Mouse (Mus musculus) stomach, embryonic 16.5 days (tissue): ENCODE measurements around the gene Slc3a1. TPM values are rescaled to one million over a fixed set of nuclear protein-coding genes. Genes with fewer than 3 reads are reported as not detected.

ENCODE experiments used
- ATAC-seq: fragments of 200-750 bp; cut with Nextera tagmentation; 2 replicates; pipeline ENCODE4 v1.8.0; 2017; ENCODE audit warnings: moderate number of reproducible peaks, moderate TSS enrichment; ENCODE audit not compliant: insufficient read depth, low FRiP score
- H3K27ac ChIP-seq: fragments of 300-500 bp; sonication (generic); 2 replicates; pipeline ENCODE4 v1.5.1; 2014; ENCODE audit warnings: low read length
- H3K27me3 ChIP-seq: fragments of 300-500 bp; sonication (generic); 2 replicates; pipeline ENCODE4 v1.6.1; 2014; ENCODE audit warnings: low read length, control low read depth, mixed read lengths; ENCODE audit not compliant: control insufficient read depth, insufficient read depth
- H3K36me3 ChIP-seq: fragments of 300-500 bp; sonication (generic); 2 replicates; pipeline ENCODE4 v1.6.1; 2014; ENCODE audit warnings: low read length; ENCODE audit not compliant: control insufficient read depth, insufficient read depth
- H3K4me1 ChIP-seq: fragments of 300-500 bp; sonication (generic); 2 replicates; pipeline ENCODE4 v1.6.1; 2014; ENCODE audit warnings: low read length, control low read depth, mixed read lengths; ENCODE audit not compliant: control insufficient read depth, insufficient read depth
- H3K4me2 ChIP-seq: fragments of 300-500 bp; sonication (generic); 2 replicates; pipeline ENCODE4 v1.6.1; 2014; ENCODE audit warnings: low read depth, low read length, mixed read lengths
- H3K4me3 ChIP-seq: fragments of 300-500 bp; sonication (generic); replicated peaks from 2 replicates; pipeline ENCODE4 v1.5.1; 2014; ENCODE audit warnings: mild to moderate bottlenecking, low read length
- H3K9ac ChIP-seq: fragments of 300-500 bp; sonication (generic); 2 replicates; pipeline ENCODE4 v1.6.1; 2014; ENCODE audit warnings: low read length
- H3K9me3 ChIP-seq: fragments of 300-500 bp; sonication (generic); replicated peaks from 2 replicates; pipeline ENCODE4 v1.6.1; 2016; ENCODE audit warnings: low read length, control low read depth; ENCODE audit not compliant: control insufficient read depth
- WGBS: fragments of 180-500 bp; shearing (Covaris S2); extraction: QIAGEN DNeasy Blood & Tissue Kit; methylation state at CpG from one replicate; pipeline ENCODE4 v1.1.7; 2014; 5-methylcytosine and 5-hydroxymethylcytosine counted together
- polyA plus RNA-seq: library from polyadenylated mRNA; unstranded; fragments of >200 nt; fragmentation: Nextera tagmentation; extraction: Ambion mirVana; gene quantifications from 2 replicates; pipeline ENCODE4 v1.2.1, GENCODE M21; 2015

Slc3a1 gene
- polyA plus RNA-seq, 1 experiment from 2014 or later: 8.7 TPM

DNA sequence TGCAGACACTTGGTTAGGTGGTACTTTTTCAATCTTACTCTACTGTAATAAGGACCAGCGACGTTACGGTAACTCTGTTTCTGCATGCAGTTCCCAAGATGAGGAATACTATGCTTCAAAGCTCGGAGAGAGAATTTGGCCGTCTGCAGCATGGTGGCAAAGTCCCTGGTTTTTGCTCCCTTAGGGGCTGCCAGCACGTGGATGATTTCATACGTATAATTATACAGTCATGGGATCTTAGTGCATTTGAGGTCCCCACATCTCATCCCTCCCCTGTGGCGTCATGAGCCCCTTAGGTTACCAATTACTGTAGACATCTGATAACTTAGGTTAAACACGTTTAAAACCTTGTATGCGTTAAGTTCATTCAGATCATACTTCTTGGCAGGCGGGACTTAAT is 60.2 kb downstream of the Slc3a1 start:
- Histone ChIP-seq H3K9me3 (no peaks in the 10 kb centered on the region), H3K4me3 (no peak overlapping the region), H3K27me3 (no peaks in the 10 kb centered on the region), H3K9ac (no peak overlapping the region), H3K27ac (no peak overlapping the region), H3K4me2 (no peak overlapping the region), H3K4me1 (peaks cover 11% of the 10 kb centered on the region), H3K36me3 (no peaks in the 10 kb centered on the region)
- ATAC-seq: no peak
- 83% methylated on average over 11 of the region's 11 CpGs for WGBS

DNA sequence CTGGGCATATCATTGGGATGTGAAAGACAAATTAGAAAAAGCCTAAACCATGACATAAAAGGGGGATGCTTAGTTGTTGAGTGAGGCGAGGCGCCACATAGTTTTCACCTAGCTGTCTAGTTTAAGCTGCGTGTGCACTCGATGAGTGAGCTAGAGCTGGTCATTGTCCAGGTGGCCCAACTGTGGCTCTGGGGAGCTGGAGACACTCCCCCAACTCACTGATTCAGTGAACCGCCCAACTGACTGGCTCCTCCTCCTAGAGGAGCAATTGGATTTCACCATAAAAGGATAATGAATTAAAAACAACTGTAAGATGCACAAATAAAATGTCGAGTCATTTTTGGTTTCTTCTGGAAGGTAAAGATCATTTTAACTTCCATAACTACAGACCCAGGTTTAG is 60.8 kb downstream of the Slc3a1 start:
- Histone ChIP-seq H3K36me3 (no peaks in the 10 kb centered on the region), H3K9me3 (no peaks in the 10 kb centered on the region), H3K4me3 (peak overlapping the region; percentile 77), H3K9ac (0 out of 2 replicates have a peak overlapping the region, but pooled peaks have one; percentile 23), H3K4me1 (peaks cover 11% of the 10 kb centered on the region), H3K27me3 (no peaks in the 10 kb centered on the region), H3K4me2 (peak overlapping the region; percentile 60), H3K27ac (no peak overlapping the region)
- WGBS: 47% methylated on average over 6 of the region's 6 CpGs
- ATAC-seq: no peak

DNA sequence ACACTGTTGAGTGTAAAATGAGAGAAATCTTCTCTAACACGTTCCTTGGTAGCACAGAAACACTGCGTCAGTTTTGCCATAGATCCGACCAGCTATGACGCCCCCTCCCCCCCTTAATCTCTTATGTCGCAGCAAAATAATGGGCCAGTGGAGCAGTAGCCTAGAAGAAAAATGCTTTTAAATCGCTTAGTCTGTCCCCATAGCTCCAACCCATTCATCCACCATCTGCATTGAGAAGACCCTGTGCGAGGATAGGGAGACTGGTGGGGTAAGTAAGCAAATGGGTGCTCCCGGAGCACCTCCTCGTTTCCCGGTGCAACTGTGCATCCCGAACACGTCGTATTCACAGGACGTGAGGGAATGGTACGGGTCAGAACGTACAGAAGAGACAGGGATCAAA is 61.4 kb downstream of the Slc3a1 start:
- H3K9ac ChIP-seq: peak overlapping the region; percentile 80
- no peaks in the 10 kb centered on the region for H3K9me3 ChIP-seq
- H3K4me1 ChIP-seq: peaks cover 11% of the 10 kb centered on the region
- peak overlapping the region; percentile 60 for H3K4me2 ChIP-seq
- H3K27ac ChIP-seq: peak overlapping the region; percentile 86
- ATAC-seq: no peak
- no peaks in the 10 kb centered on the region for H3K36me3 ChIP-seq
- H3K27me3 ChIP-seq: no peaks in the 10 kb centered on the region
- WGBS: under 1% methylated on average over 16 of the region's 16 CpGs
- H3K4me3 ChIP-seq: peak overlapping the region; percentile 77

DNA sequence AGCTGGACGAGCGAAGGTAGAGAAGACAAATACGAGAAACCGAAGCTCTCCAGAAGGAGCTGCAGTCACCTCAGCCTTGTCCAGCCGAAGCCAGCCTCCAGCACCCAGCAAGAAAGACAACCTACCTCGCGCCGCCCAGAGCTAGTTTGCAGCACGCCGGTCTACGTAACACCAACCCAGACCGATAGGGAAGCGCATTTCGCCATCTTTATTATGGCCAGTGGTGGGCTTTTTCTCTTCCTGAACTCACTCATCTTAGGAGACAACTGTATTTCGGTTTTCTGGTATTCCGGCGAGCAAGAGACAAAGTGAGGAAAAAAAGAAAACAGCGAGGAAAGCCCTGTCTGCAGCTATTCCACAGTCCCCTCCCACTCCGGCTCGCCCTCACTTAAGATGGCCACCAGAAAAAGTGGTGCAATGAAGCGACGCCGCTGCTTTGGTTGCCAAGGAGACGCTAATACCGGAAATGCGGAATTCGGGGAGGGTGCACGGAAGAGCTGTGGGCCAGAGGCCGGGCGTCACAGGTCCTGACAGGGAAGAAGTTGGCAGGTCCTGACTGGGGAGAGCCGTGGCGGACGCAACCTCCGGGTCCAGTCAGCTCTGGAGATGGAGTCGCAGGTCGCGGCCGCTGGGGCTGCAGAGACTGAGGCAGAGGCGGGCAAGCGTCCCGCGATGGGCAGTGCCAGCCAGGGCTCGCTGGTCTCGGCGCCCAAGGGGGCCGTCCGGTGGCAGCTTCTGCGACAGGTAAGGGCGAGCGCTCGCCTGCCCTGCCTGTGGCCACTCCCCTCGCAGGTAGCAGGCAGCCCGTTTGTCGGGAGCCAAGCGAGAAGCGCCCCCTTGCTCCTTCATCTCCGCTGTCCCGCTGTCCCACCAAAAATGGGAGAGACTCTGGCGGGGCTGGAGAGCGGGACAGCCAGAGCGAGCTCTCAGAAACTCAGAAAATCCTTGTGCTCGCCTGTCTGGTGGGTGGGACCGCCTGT is 62.2 kb downstream of the Slc3a1 start, which contains the start of the genes Prepl and Camkmt:
Prepl (minus strand) TSS at position 122 of the 980 bp plus-strand sequence.
Camkmt (plus strand) TSS at position 433 of the 980 bp plus-strand sequence.
- Histone ChIP-seq H3K27ac (peak within 1 kb of the TSS; percentile 86), H3K27me3 (no peaks in the 10 kb centered on the region), H3K4me3 (peak within 1 kb of the TSS; percentile 77), H3K4me2 (peak within 1 kb of the TSS; percentile 68), H3K9ac (peak within 1 kb of the TSS; percentile 87), H3K4me1 (peaks cover 11% of the 10 kb centered on the region), H3K9me3 (no peaks in the 10 kb centered on the region), H3K36me3 (no peaks in the 10 kb centered on the region)
- under 1% methylated on average over 63 of the region's 63 CpGs for WGBS
- ATAC-seq: peak; percentile 99

DNA sequence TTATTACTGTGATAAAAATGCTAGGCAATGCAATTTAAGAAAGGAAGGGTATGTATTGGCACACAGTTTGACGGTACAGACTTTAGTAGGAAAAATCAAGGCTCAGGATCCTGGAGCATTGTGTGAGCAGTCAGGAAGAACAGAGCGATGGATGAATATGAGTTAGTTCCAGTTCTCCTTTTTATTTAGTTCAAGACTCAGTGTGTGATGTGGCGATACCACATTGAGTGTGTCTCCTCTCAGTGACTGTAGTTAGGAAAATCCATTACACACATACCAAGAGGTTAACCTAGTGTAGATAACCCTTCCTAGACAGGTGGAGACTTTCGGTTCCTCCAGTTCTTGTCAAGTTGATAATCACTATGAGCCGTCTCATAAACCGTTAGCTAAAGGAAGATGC is 63.6 kb downstream of the Slc3a1 start:
- Histone ChIP-seq H3K4me2 (peak overlapping the region; percentile 68), H3K27ac (no peak overlapping the region), H3K9ac (no peak overlapping the region), H3K4me3 (no peak overlapping the region; the same call in 1 of the 2 replicates), H3K4me1 (peaks cover 11% of the 10 kb centered on the region), H3K9me3 (no peaks in the 10 kb centered on the region), H3K36me3 (no peaks in the 10 kb centered on the region), H3K27me3 (no peaks in the 10 kb centered on the region)
- WGBS: 87% methylated on average over 6 of the region's 6 CpGs
- no peak for ATAC-seq

DNA sequence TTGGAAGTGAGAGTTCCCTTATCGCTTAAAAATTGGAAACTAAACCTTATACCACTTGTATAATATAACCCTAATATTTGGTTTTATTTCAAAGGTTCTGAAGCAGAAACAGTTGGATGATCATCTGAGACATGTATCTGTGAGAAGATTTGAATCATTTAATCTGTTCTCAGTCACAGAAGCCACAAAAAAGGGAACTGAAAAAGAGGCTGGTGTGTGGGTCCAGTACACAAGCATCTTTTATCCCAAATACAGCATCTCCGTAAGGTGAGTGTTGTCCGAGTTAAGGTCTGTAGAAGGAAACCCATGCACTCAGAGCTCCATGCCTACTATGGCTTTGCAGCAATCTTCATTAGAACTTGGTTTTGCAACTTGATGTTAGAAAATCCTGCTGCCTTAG is 68.2 kb downstream of the Slc3a1 start:
- H3K9me3 ChIP-seq: 0 out of 2 replicates have a peak, but pooled peaks cover 4% of the 10 kb centered on the region
- ATAC-seq: no peak
- WGBS: 87% methylated on average over 3 of the region's 3 CpGs
- no peak overlapping the region for H3K4me2 ChIP-seq
- H3K9ac ChIP-seq: no peak overlapping the region
- H3K27me3 ChIP-seq: no peaks in the 10 kb centered on the region
- H3K4me1 ChIP-seq: peaks cover 3% of the 10 kb centered on the region; the same call in 1 of the 2 replicates
- H3K4me3 ChIP-seq: no peak overlapping the region
- peaks cover 10% of the 10 kb centered on the region for H3K36me3 ChIP-seq
- H3K27ac ChIP-seq: no peak overlapping the region

DNA sequence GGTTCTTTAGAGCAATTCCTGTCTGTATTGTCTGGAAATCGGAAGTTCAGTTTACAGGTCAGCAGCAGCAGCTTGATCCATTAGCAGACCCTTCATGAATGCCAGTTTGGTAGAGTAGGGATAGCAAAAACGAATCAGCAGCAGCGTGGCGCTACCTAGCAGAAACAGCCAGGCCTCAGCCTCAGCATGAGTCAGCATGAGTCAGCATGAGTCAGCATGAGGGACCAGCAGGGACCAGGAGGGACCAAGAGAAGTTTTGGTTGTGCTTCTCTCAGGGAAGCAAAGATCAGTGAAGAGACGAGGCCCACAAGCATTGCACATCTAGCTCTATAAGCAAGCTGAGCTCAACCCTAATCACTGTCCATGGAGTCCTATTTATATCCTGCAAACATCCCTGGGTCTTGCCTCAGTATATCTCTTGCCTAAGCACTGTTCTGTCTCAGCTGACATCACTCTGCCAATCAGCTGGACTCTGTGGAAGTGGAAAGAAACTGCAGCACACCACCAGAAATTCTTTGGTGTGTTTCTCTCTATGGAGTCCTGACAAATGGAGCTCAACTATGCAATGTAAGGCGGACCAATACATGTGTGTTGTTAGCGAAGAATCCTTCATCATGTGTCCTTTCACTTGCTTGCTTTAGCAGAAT is 70.6 kb downstream of the Slc3a1 start:
- Histone ChIP-seq H3K4me2 (no peak overlapping the region), H3K27ac (no peak overlapping the region), H3K27me3 (no peaks in the 10 kb centered on the region), H3K9ac (no peak overlapping the region), H3K9me3 (0 out of 2 replicates have a peak, but pooled peaks cover 4% of the 10 kb centered on the region), H3K36me3 (peaks cover 10% of the 10 kb centered on the region), H3K4me3 (no peak overlapping the region), H3K4me1 (0 out of 2 replicates have a peak, but pooled peaks cover 3% of the 10 kb centered on the region)
- WGBS: 94% methylated on average over 7 of the region's 7 CpGs
- ATAC-seq: no peak

DNA sequence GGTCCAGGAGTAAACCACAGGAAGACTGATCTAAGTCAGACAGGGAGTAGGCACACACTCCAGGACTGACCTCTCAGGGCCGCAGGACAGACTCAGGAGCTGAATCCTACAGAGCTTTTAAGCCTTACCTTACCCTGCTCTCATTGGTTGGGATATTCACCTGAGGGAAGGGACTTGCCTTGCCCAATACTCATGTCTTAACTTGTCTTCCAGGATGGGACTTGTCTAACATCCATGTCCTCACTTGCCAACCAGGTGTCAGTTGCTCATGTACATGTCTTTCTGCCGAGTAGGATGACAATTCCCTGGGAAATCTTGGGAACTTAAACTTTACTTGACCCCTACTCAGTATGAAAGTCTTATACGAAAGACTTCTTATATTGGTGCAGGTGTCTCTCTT is 72.1 kb downstream of the Slc3a1 start:
- peaks cover 10% of the 10 kb centered on the region for H3K36me3 ChIP-seq
- no peak overlapping the region for H3K4me2 ChIP-seq
- 0 out of 2 replicates have a peak, but pooled peaks cover 4% of the 10 kb centered on the region for H3K9me3 ChIP-seq
- H3K4me1 ChIP-seq: 0 out of 2 replicates have a peak, but pooled peaks cover 3% of the 10 kb centered on the region
- ATAC-seq: no peak
- H3K9ac ChIP-seq: no peak overlapping the region
- H3K4me3 ChIP-seq: no peak overlapping the region
- H3K27ac ChIP-seq: no peak overlapping the region
- WGBS: 89% methylated on average over 3 of the region's 3 CpGs
- no peaks in the 10 kb centered on the region for H3K27me3 ChIP-seq
